8 mouse cellular contexts compared by ENCODE assay signal in genomic region chr9:59290957-59291687, GRCm38 (mm10). TPM values are rescaled to one million over a fixed set of nuclear protein-coding genes. Genes with fewer than 3 reads are reported as not detected.
A peak's percentile ranks its signal among the peaks of the same experiment; 100 is the strongest.
DNase-seq lines count a peak whose midpoint lies in the region; ATAC-seq and TF ChIP-seq lines count a peak whose summit lies in the region.

Adpgk (plus strand) TSS chr9:59291558.

- no peaks in the 10 kb centered on the region for H3K9me3 ChIP-seq in kidney, embryonic 14.5 days (ENCODE audit: control insufficient read depth, low read length)
- no peaks in the 10 kb centered on the region for H3K9me3 ChIP-seq in limb, embryonic 15.5 days

- H3K4me2 ChIP-seq in kidney, embryonic 14.5 days (replicated peaks; ENCODE audit: low read depth, low read length), result peak within 1 kb of the TSS; percentile 70
- peak within 1 kb of the TSS; percentile 69 for H3K4me2 ChIP-seq in limb, embryonic 15.5 days

- H3K4me1 ChIP-seq in bone marrow macrophage, adult 2 months (ENCODE audit: control insufficient read depth, insufficient read depth, low read length), result peaks cover 54% of the 10 kb centered on the region
- peaks cover 10% of the 10 kb centered on the region; the same call in 1 of the 2 replicates for H3K4me1 ChIP-seq in embryonic fibroblast, embryonic 13.5 days (ENCODE audit: control insufficient read depth, insufficient read depth, low read length)
- peaks cover 6% of the 10 kb centered on the region; the same call in 1 of the 2 replicates for H3K4me1 ChIP-seq in kidney, embryonic 14.5 days (ENCODE audit: control insufficient read depth, insufficient read depth, low read length)
- peaks cover 35% of the 10 kb centered on the region for H3K4me1 ChIP-seq in limb, embryonic 15.5 days

- H3K27ac ChIP-seq in bone marrow macrophage, adult 2 months (ENCODE audit: insufficient read depth, low read depth, low read length), result peak within 1 kb of the TSS; percentile 75
- peak within 1 kb of the TSS; percentile 19 for H3K27ac ChIP-seq in embryonic fibroblast, embryonic 13.5 days (ENCODE audit: insufficient read depth, low read length)
- peak within 1 kb of the TSS; percentile 89 for H3K27ac ChIP-seq in kidney, embryonic 14.5 days (ENCODE audit: low read depth, low read length)
- peak within 1 kb of the TSS; percentile 88 for H3K27ac ChIP-seq in limb, embryonic 15.5 days

- ATAC-seq in kidney, embryonic 14.5 days (ENCODE audit: low FRiP score, low TSS enrichment), result peak; percentile 98
- peak; percentile 99 for ATAC-seq in limb, embryonic 15.5 days (ENCODE audit: insufficient number of reproducible peaks, low FRiP score, low TSS enrichment, low read depth)

- peak; percentile 99 for DNase-seq in A20 (ENCODE audit: low read depth, low spot score)
- DNase-seq in heart, adult 9 months (ENCODE audit: low spot score in 2 of 2), result peak; percentile 98
- DNase-seq in monocyte, adult 2 months (ENCODE audit: low read depth in 1 of 2, low spot score in 2 of 2), result peak; percentile 91 to 96
- DNase-seq in spleen, postnatal 36 days (ENCODE audit: low spot score in 2 of 2), result peak; percentile 98

- H3K36me3 ChIP-seq in kidney, embryonic 14.5 days (ENCODE audit: control insufficient read depth, insufficient read depth, low read length), result no peaks in the 10 kb centered on the region
- no peaks in the 10 kb centered on the region for H3K36me3 ChIP-seq in limb, embryonic 15.5 days

- peak within 1 kb of the TSS; percentile 93 for H3K9ac ChIP-seq in kidney, embryonic 14.5 days (ENCODE audit: low read depth, low read length)
- peak within 1 kb of the TSS; percentile 80 for H3K9ac ChIP-seq in limb, embryonic 15.5 days

- H3K4me3 ChIP-seq in bone marrow macrophage, adult 2 months (ENCODE audit: insufficient read depth, low read length), result peak within 1 kb of the TSS; percentile 74
- peak within 1 kb of the TSS; percentile 83 for H3K4me3 ChIP-seq in embryonic fibroblast, embryonic 13.5 days (ENCODE audit: insufficient read depth, low read length)
- peak within 1 kb of the TSS; percentile 90 for H3K4me3 ChIP-seq in kidney, embryonic 14.5 days (ENCODE audit: low read length)
- peak within 1 kb of the TSS; percentile 85 for H3K4me3 ChIP-seq in limb, embryonic 15.5 days

- no peaks in the 10 kb centered on the region for H3K27me3 ChIP-seq in kidney, embryonic 14.5 days (ENCODE audit: control insufficient read depth, insufficient read depth, low read length)
- H3K27me3 ChIP-seq in limb, embryonic 15.5 days, result no peaks in the 10 kb centered on the region

- 1% methylated on average over 58 of the region's 58 CpGs for WGBS in kidney, embryonic 14.5 days
- WGBS in limb, embryonic 15.5 days, result 1% methylated on average over 58 of the region's 58 CpGs

- TF ChIP-seq CTCF in bone marrow macrophage, adult 2 months (IDR thresholded peaks at IDR 0.05; ENCODE audit: low read depth, low read length), result no peak; the same call in 1 of the 2 replicates
- TF ChIP-seq CTCF in embryonic fibroblast, embryonic 13.5 days (IDR thresholded peaks at IDR 0.05; ENCODE audit: borderline replicate concordance, insufficient read depth, low read length), result peak; percentile 81

- TF ChIP-seq POLR2A in bone marrow macrophage, adult 2 months (IDR thresholded peaks at IDR 0.05; ENCODE audit: borderline replicate concordance, low read depth, low read length), result no peak
- peak; percentile 96 for TF ChIP-seq POLR2A in embryonic fibroblast, embryonic 13.5 days (IDR thresholded peaks at IDR 0.05; ENCODE audit: low read depth, low read length)

RNA-seq across cellular contexts. Expression of gene Adpgk, which starts in this region (rescaled TPM):
- 17.0 and 19.6 TPM in 2 replicates for polyA plus RNA-seq in bone marrow macrophage, adult 2 months (2012; ENCODE audit: insufficient read depth, insufficient read length, missing spikeins)
- polyA plus RNA-seq in embryonic fibroblast, embryonic 13.5 days (2011; ENCODE audit: insufficient read length, low read depth, missing spikeins), result 52.6 and 59.3 TPM in 2 replicates
- 34.9 and 45.5 TPM in 2 replicates for polyA plus RNA-seq in kidney, embryonic 14.5 days (2014; fragmentation: Nextera tagmentation; extraction: Ambion mirVana)
- polyA plus RNA-seq in limb, embryonic 15.5 days (2015; fragmentation: Nextera tagmentation; extraction: Ambion mirVana), result 42.8 and 44.3 TPM in 2 replicates

Comparison
In these comparisons a context has a peak if more than half of its experiments do, and no peak if none do; other contexts are left out.
1. Peak in every context shown above with its lines: DNase-seq, ATAC-seq, H3K4me3 ChIP-seq and H3K27ac ChIP-seq.
2. H3K27ac ChIP-seq: peak in every context shown above with its lines; median percentile 89 in kidney, embryonic 14.5 days; 88 in limb, embryonic 15.5 days; 75 in bone marrow macrophage, adult 2 months; 19 in embryonic fibroblast, embryonic 13.5 days.